Mouse (Mus musculus) CH12.LX (cell line): ENCODE measurements around the gene Myef2.

Source experiments
- CTCF ChIP-seq, 2 experiments: IDR thresholded peaks in 1 of 2; conservative IDR thresholded peaks in 1 of 2; 2 replicates each; pipeline ENCODE4 v1.5.1; 2011 to 2012; ENCODE audit warnings: low read depth in 2 of 2, low read length in 2 of 2, improper control_type of control experiment in 1 of 2, inconsistent platforms in 1 of 2, mild to moderate bottlenecking in 1 of 2, moderate library complexity in 1 of 2
- EP300 ChIP-seq: IDR thresholded peaks from 2 replicates; pipeline ENCODE4 v1.6.1; 2011; ENCODE audit warnings: low read length, improper control_type of control experiment
- HCFC1 ChIP-seq: IDR thresholded peaks from 2 replicates; pipeline ENCODE4 v1.6.1; 2012; ENCODE audit warnings: low read depth, mild to moderate bottlenecking, inconsistent platforms, low read length, improper control_type of control experiment
- MAFK ChIP-seq: IDR thresholded peaks from 2 replicates; pipeline ENCODE4 v1.6.1; 2011; ENCODE audit warnings: low read length, improper control_type of control experiment; ENCODE audit not compliant: insufficient replicate concordance
- POLR2A ChIP-seq: IDR thresholded peaks from 2 replicates; pipeline ENCODE4 v1.6.1; 2011; ENCODE audit warnings: low read depth, mild to moderate bottlenecking, improper control_type of control experiment, low read length
- RAD21 ChIP-seq: IDR thresholded peaks from 2 replicates; pipeline ENCODE4 v1.6.1; 2011; ENCODE audit warnings: low read depth, mild to moderate bottlenecking, low read length, improper control_type of control experiment, moderate library complexity
- SIN3A ChIP-seq: IDR thresholded peaks from 2 replicates; pipeline ENCODE4 v1.6.1; 2012; ENCODE audit warnings: low read length, improper control_type of control experiment, inconsistent platforms
- SMC3 ChIP-seq: IDR thresholded peaks from 2 replicates; pipeline ENCODE4 v1.6.1; 2011; ENCODE audit warnings: low read depth, low read length, improper control_type of control experiment
- TCF12 ChIP-seq: IDR thresholded peaks from 2 replicates; pipeline ENCODE4 v1.6.1; 2014; ENCODE audit warnings: low read depth, mild to moderate bottlenecking, inconsistent platforms, low read length, improper control_type of control experiment
- ZKSCAN1 ChIP-seq: IDR thresholded peaks from 2 replicates; pipeline ENCODE4 v1.6.1; 2012; ENCODE audit warnings: low read depth, inconsistent platforms, low read length, improper control_type of control experiment, borderline replicate concordance

- TF ChIP-seq CTCF (conservative IDR thresholded peaks at IDR 0.05 in 1 of 2, IDR thresholded peaks at IDR 0.05 in 1 of 2; ENCODE audit: low read depth in 2 of 2, low read length in 2 of 2) (no peak), RAD21 (no peak), HCFC1 (no peak), POLR2A (no peak), SIN3A (no peak), EP300 (no peak), TCF12 (no peak), ZKSCAN1 (no peak), MAFK (no peak), SMC3 (no peak)
Observed at GRCm38 (mm10) chr2:125125824-125126223, 2.4 kb upstream of the Myef2 start.
